ENCODE assay signal across 23 mouse cellular contexts in genomic region chr3:90115526-90115925, GRCm38 (mm10). TPM values are rescaled to one million over a fixed set of nuclear protein-coding genes. Genes with fewer than 3 reads are reported as not detected.
DNase-seq lines count a peak whose midpoint lies in the region; ATAC-seq and TF ChIP-seq lines count a peak whose summit lies in the region.
"Had no signal": no experiment of that assay in that cellular context is flagged by ENCODE, and none has a peak within 500 bp of the region (broad histone marks: within the 10 kb centered on the region; RNA-seq: fewer than 3 reads in every experiment).

No protein-coding gene starts in this region.

- no peak overlapping the region for H3K27ac ChIP-seq in stomach, postnatal 0 days (replicated peaks)
- H3K27ac ChIP-seq: forebrain, embryonic 13.5 days; heart, embryonic 13.5 days; hindbrain, embryonic 14.5 days; liver, embryonic 15.5 days; midbrain, embryonic 12.5 days; neural tube, embryonic 13.5 days had no signal

- no peaks in the 10 kb centered on the region for H3K9me3 ChIP-seq in stomach, postnatal 0 days (ENCODE audit: control insufficient read depth, low read length)
- H3K9me3 ChIP-seq: forebrain, embryonic 13.5 days; heart, embryonic 13.5 days; liver, embryonic 15.5 days; midbrain, embryonic 12.5 days; neural tube, embryonic 13.5 days had no signal

- 49% methylated on average over 3 of the region's 3 CpGs for WGBS in stomach, postnatal 0 days

- DNase-seq in adrenal gland, adult 8-10 months: peak; percentile 66
- DNase-seq in adrenal gland, postnatal 25 days: no peak
- DNase-seq in kidney, postnatal 14 days: peak; percentile 31
- no peak for DNase-seq in kidney, postnatal 10 days
- DNase-seq in adrenal gland, postnatal 10 days: peak; percentile 52
- DNase-seq in stomach, postnatal 0 days (ENCODE audit: low spot score): no peak
- no peak for DNase-seq in yolk sac, embryonic 10.5 days (ENCODE audit: low spot score)
- DNase-seq: cerebellum, adult 8-10 months; cerebellum, postnatal 25 days; gastrocnemius, postnatal 10 days; layer of hippocampus, postnatal 36 days; lung, embryonic 14.5 days; lung, postnatal 36 days; right cerebral cortex, postnatal 25 days; thymus, adult 18-20 months; thymus, postnatal 25 days had no signal

- peak; percentile 68; the same call in 1 of the 2 replicates for ATAC-seq in stomach, postnatal 0 days (ENCODE audit: low FRiP score, low TSS enrichment)
- ATAC-seq: forebrain, embryonic 13.5 days; intestine, postnatal 0 days had no signal

- H3K36me3 ChIP-seq in stomach, postnatal 0 days (ENCODE audit: control insufficient read depth, insufficient read depth, low read length): no peaks in the 10 kb centered on the region
- H3K36me3 ChIP-seq: heart, embryonic 13.5 days; liver, embryonic 15.5 days; midbrain, embryonic 12.5 days; neural tube, embryonic 13.5 days had no signal

- TF ChIP-seq CTCF in stomach, postnatal 0 days (IDR thresholded peaks at IDR 0.05; ENCODE audit: low read depth): no peak

- H3K27me3 ChIP-seq in stomach, postnatal 0 days (ENCODE audit: control insufficient read depth, insufficient read depth, low read length): no peaks in the 10 kb centered on the region
- H3K27me3 ChIP-seq: forebrain, embryonic 13.5 days; heart, embryonic 13.5 days; liver, embryonic 15.5 days; midbrain, embryonic 12.5 days; neural tube, embryonic 13.5 days had no signal

- H3K4me1 ChIP-seq in stomach, postnatal 0 days (replicated peaks; ENCODE audit: control insufficient read depth, insufficient read depth): no peaks in the 10 kb centered on the region
- H3K4me1 ChIP-seq: forebrain, embryonic 13.5 days; liver, embryonic 15.5 days; midbrain, embryonic 12.5 days; neural tube, embryonic 13.5 days had no signal

- no peak overlapping the region for H3K4me2 ChIP-seq in stomach, postnatal 0 days (replicated peaks; ENCODE audit: low read depth)
- H3K4me2 ChIP-seq: forebrain, embryonic 13.5 days; heart, embryonic 13.5 days; hindbrain, embryonic 14.5 days; liver, embryonic 15.5 days; lung, embryonic 14.5 days; midbrain, embryonic 12.5 days; neural tube, embryonic 13.5 days had no signal

- H3K9ac ChIP-seq in stomach, postnatal 0 days (ENCODE audit: low read length): no peak overlapping the region
- H3K9ac ChIP-seq: forebrain, embryonic 13.5 days; heart, embryonic 13.5 days; hindbrain, embryonic 14.5 days; liver, embryonic 15.5 days; lung, embryonic 14.5 days; midbrain, embryonic 12.5 days; neural tube, embryonic 13.5 days had no signal

- no peak for TF ChIP-seq EP300 in stomach, postnatal 0 days (optimal IDR thresholded peaks at IDR 0.05)

- no peak overlapping the region for H3K4me3 ChIP-seq in stomach, postnatal 0 days (ENCODE audit: low read depth, low read length)
- H3K4me3 ChIP-seq: forebrain, embryonic 13.5 days; heart, embryonic 13.5 days; liver, embryonic 15.5 days; midbrain, embryonic 12.5 days; neural tube, embryonic 13.5 days had no signal

RNA-seq across cellular contexts. Expression of gene Nup210l, which starts 11.6 kb away (rescaled TPM):
- 1 to 10 TPM in 1 of 4 experiments, under 1 TPM in 3; 0.35 to 1.1 (median 0.54) TPM for total RNA-seq in adrenal gland, adult 8-10 months (2022)
- 0.55 and 0.71 TPM in 2 replicates for total RNA-seq in adrenal gland, postnatal 25 days (2021)
- total RNA-seq in adrenal gland, postnatal 10 days (2021): under 1 TPM; 0.24 to 0.42 TPM
- polyA plus RNA-seq in stomach, postnatal 0 days (2015; fragmentation: Nextera tagmentation; extraction: Ambion mirVana): 0.05 and 0.06 TPM in 2 replicates
- polyA plus RNA-seq: intestine, postnatal 0 days had no signal

RNA-seq across cellular contexts. Expression of gene Tpm3, which starts 43.1 kb away (rescaled TPM):
- total RNA-seq in adrenal gland, adult 8-10 months (2022): 100 to 1,000 TPM; 162 to 262 (median 231) TPM
- 178 and 198 TPM in 2 replicates for total RNA-seq in adrenal gland, postnatal 25 days (2021)
- 100 to 1,000 TPM; 165 to 251 TPM for total RNA-seq in adrenal gland, postnatal 10 days (2021)
- 327 TPM in 2 replicates for polyA plus RNA-seq in stomach, postnatal 0 days (2015; fragmentation: Nextera tagmentation; extraction: Ambion mirVana)

Comparison
In these comparisons a context has a peak if more than half of its experiments do, and no peak if none do; other contexts are left out.
1. DNase-seq: peak in adrenal gland, adult 8-10 months (single experiment), kidney, postnatal 14 days (single experiment) and adrenal gland, postnatal 10 days (single experiment); none in adrenal gland, postnatal 25 days (single experiment), kidney, postnatal 10 days (single experiment), stomach, postnatal 0 days (single experiment) and yolk sac, embryonic 10.5 days (single experiment).